Mouse (Mus musculus) midbrain, postnatal 0 days (tissue): ENCODE results near the gene Xrcc5. TPM values are rescaled to one million over a fixed set of nuclear protein-coding genes. Genes with fewer than 3 reads are reported as not detected.

Experiments used
- ATAC-seq: fragments of 200-750 bp; cut with Nextera tagmentation; 2 replicates; pipeline ENCODE4 v1.8.0; 2017; ENCODE audit warnings: moderate number of reproducible peaks, mild to moderate bottlenecking, moderate TSS enrichment, moderate library complexity; ENCODE audit not compliant: low FRiP score
- DNase-seq: peaks from one replicate; pipeline ENCODE4 v3.0.0-alpha.2; 2015; ENCODE audit warnings: low spot score
- H3K27ac ChIP-seq: fragments of 300-500 bp; sonication (generic); 2 replicates; pipeline ENCODE4 v1.5.1; 2014; ENCODE audit warnings: low read depth, mild to moderate bottlenecking, low read length, mixed read lengths
- H3K27me3 ChIP-seq: fragments of 300-500 bp; sonication (generic); 2 replicates; pipeline ENCODE4 v1.6.1; 2014; ENCODE audit warnings: low read length, control low read depth, mixed read lengths; ENCODE audit not compliant: insufficient read depth
- H3K36me3 ChIP-seq: fragments of 300-500 bp; sonication (generic); 2 replicates; pipeline ENCODE4 v1.6.1; 2014; ENCODE audit warnings: low read length, control low read depth, mixed read lengths; ENCODE audit not compliant: insufficient read depth
- H3K4me1 ChIP-seq: fragments of 300-500 bp; sonication (generic); 2 replicates; pipeline ENCODE4 v1.6.1; 2014; ENCODE audit warnings: mild to moderate bottlenecking, control low read depth, antibody characterized with exemption, low read length, mixed read lengths; ENCODE audit not compliant: insufficient read depth
- H3K4me2 ChIP-seq: fragments of 300-500 bp; sonication (generic); 2 replicates; pipeline ENCODE4 v1.6.1; 2014; ENCODE audit warnings: low read depth, mild to moderate bottlenecking, low read length, mixed read lengths; ENCODE audit not compliant: poor library complexity, severe bottlenecking
- H3K4me3 ChIP-seq: fragments of 300-500 bp; sonication (generic); 2 replicates; pipeline ENCODE4 v1.5.1; 2014; ENCODE audit warnings: low read depth, mild to moderate bottlenecking, low read length, moderate library complexity
- H3K9ac ChIP-seq: fragments of 300-500 bp; sonication (generic); replicated peaks from 2 replicates; pipeline ENCODE4 v1.6.1; 2014; ENCODE audit warnings: mild to moderate bottlenecking, low read length, moderate library complexity, mixed read lengths; ENCODE audit not compliant: poor library complexity, severe bottlenecking
- H3K9me3 ChIP-seq: fragments of 300-500 bp; sonication (generic); 2 replicates; pipeline ENCODE4 v1.6.1; 2016; ENCODE audit warnings: low read length, control low read depth
- CTCF ChIP-seq: IDR thresholded peaks from 2 replicates; pipeline ENCODE4 v1.5.1; 2016; ENCODE audit warnings: antibody characterized with exemption, mild to moderate bottlenecking
- whole genome bisulfite sequencing: fragments of 180-500 bp; shearing (Covaris S2); extraction: QIAGEN DNeasy Blood & Tissue Kit; methylation state at CpG from one replicate; pipeline ENCODE4 v1.1.7; 2014; 5-methylcytosine and 5-hydroxymethylcytosine counted together
- polyA plus RNA-seq: library from polyadenylated mRNA; unstranded; fragments of >200 nt; fragmentation: Nextera tagmentation; extraction: Ambion mirVana; gene quantifications from 2 replicates; pipeline ENCODE4 v1.2.1, GENCODE M21; 2015
- total RNA-seq: library from RNA; depleted of rRNA; stranded (reverse); fragments of >200 nt; gene quantifications from 2 replicates; pipeline ENCODE4 v1.2.3, GENCODE M21; 2014

Gene Xrcc5
- total and polyA plus RNA-seq, 2 experiments from 2014 or later = 8.3 to 11.1 TPM

DNA sequence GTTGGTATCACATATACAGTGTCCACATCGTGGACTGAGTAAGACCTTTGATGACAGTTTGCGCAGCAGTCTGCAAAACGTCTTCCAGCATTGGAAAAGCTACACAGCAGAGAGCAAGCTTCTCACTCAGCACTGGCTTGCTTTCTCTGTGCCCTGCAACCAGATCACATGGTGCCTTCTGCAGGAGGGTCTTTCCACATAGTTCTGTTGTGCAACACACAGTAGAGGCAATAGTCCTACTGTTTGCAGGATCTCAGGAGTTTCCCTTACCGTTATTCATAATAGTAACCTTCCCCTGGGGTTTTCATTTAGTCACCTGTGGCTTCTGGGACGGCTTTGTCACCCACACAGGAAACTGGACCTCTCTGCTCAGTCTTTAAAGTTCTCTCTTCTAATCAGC, 13.5 kb downstream of the Xrcc5 start:
- Histone ChIP-seq H3K9ac (no peak overlapping the region), H3K4me2 (no peak overlapping the region), H3K4me1 (no peaks in the 10 kb centered on the region), H3K9me3 (no peaks in the 10 kb centered on the region), H3K27me3 (no peaks in the 10 kb centered on the region), H3K36me3 (no peaks in the 10 kb centered on the region), H3K27ac (no peak overlapping the region), H3K4me3 (no peak overlapping the region)
- 91% methylated on average over 5 of the region's 5 CpGs for WGBS
- ATAC-seq = no peak
- TF ChIP-seq CTCF = no peak
- DNase-seq = no peak

DNA sequence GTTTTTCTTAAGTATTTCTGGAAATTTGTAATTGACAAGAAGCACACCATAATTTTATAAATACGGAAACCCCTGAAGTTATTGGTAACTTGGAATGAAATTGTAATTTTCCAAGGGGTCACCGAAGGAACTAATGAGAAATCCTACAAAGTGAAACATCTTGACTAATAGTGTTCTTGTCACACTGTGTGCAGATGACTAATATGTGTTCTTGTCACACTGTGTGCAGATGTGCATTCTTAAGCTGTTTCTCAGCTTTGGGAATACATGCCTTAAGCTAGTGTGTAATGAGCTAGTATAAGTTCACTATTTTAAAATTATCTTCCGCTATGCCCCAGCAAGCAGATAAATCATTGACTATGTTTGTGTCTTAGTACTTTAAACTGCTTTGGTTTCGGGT, 16.0 kb downstream of the Xrcc5 start:
- no peak for DNase-seq
- no peak for ATAC-seq
- Histone ChIP-seq H3K27ac (no peak overlapping the region), H3K36me3 (peaks cover 8% of the 10 kb centered on the region; the same call in 1 of the 2 replicates), H3K4me3 (no peak overlapping the region), H3K27me3 (no peaks in the 10 kb centered on the region), H3K4me1 (no peaks in the 10 kb centered on the region), H3K4me2 (no peak overlapping the region), H3K9ac (no peak overlapping the region), H3K9me3 (no peaks in the 10 kb centered on the region)
- 95% methylated on average over 4 of the region's 4 CpGs for WGBS
- no peak for TF ChIP-seq CTCF

DNA sequence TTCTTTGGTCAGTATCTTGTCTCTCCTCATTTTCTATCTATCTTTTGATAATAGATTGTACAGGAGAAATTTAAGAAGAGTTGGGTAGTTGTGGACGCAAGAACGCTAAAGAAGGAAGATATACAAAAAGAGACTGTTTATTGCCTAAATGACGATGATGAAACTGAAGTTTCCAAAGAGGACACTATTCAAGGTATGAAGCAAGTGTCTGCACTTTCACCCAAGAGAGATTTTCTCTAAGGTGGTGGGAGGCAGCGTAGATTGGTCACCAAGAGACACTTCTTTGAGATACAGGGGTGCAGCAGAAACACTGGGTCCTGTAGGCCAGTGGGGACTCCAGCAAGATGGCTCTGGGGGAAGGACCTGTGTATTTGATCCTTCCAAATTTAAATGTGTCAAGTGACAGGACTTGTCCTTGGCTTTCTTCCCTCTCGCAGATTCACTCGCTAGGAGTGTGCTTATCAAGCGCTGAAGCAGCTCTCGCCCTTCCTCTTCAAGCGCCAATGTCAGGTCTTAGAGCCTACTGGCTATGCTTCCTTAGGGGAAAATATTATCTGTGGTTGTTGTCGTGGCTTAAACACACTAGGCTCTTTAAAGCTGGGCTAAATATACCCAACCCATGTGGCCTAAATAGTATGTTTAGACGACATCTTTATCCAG, 19.1 kb downstream of the Xrcc5 start:
- Histone ChIP-seq H3K27me3 (no peaks in the 10 kb centered on the region), H3K4me3 (no peak overlapping the region), H3K36me3 (peaks cover 8% of the 10 kb centered on the region; the same call in 1 of the 2 replicates), H3K4me2 (no peak overlapping the region), H3K27ac (no peak overlapping the region), H3K9me3 (no peaks in the 10 kb centered on the region), H3K9ac (no peak overlapping the region), H3K4me1 (no peaks in the 10 kb centered on the region)
- TF ChIP-seq CTCF = no peak
- whole genome bisulfite sequencing = 93% methylated on average over 11 of the region's 11 CpGs
- no peak for ATAC-seq
- DNase-seq = no peak

DNA sequence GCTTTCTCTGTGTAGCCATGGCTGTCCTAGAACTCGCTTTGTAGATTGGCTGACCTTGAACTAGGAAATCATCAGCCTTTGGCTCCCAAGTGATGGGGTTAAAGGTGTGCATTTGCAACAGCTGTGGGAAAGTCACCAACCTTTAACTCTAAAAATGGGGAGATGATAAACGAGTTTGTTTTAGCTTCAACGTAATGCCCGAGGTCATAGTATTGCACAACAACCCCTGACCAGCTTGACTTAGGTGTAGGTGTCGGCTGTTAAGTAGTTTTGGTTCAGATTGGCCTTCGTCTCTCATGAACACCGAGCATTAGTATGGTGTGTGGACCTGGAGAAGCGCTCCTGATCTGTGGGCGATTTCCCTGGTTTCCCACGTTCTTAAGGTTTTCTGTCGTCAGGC, 27.6 kb downstream of the Xrcc5 start:
- WGBS = 95% methylated on average over 11 of the region's 11 CpGs

DNA sequence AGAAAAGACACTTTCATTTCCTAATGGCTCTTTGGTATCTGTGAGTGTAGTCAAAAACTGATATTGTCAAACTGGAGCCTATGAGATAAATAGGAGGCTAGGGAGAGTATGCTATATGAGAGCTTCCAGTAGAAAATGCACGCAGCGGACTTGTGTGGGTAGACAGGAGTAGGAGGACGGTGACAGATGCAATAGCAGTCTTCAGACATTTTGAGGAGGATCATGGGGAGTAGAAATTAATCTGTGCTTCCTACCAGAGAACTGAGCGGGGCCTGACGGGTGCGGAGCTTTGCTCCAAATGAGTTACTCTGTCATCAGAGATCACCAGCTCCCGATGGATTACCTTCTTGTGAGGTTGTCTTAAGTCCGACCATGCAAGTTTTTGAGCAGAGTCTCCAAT, 29.6 kb downstream of the Xrcc5 start:
- H3K4me3 ChIP-seq = no peak overlapping the region
- DNase-seq = no peak
- H3K27me3 ChIP-seq = no peaks in the 10 kb centered on the region
- no peaks in the 10 kb centered on the region for H3K4me1 ChIP-seq
- no peak overlapping the region for H3K27ac ChIP-seq
- peaks cover 12% of the 10 kb centered on the region; the same call in 1 of the 2 replicates for H3K36me3 ChIP-seq
- no peak overlapping the region for H3K9ac ChIP-seq
- WGBS = 93% methylated on average over 8 of the region's 8 CpGs
- no peak for ATAC-seq
- TF ChIP-seq CTCF = no peak
- no peak overlapping the region for H3K4me2 ChIP-seq
- no peaks in the 10 kb centered on the region for H3K9me3 ChIP-seq

More for the DNA sequence above, 27.6 kb downstream of the Xrcc5 start:
- no peaks in the 10 kb centered on the region for H3K9me3 ChIP-seq
- H3K4me3 ChIP-seq = no peak overlapping the region
- H3K4me1 ChIP-seq = no peaks in the 10 kb centered on the region
- ATAC-seq (no peak), DNase-seq (no peak)
- no peak overlapping the region for H3K9ac ChIP-seq
- no peaks in the 10 kb centered on the region for H3K27me3 ChIP-seq
- no peak for TF ChIP-seq CTCF
- H3K4me2 ChIP-seq = no peak overlapping the region
- H3K36me3 ChIP-seq = peaks cover 6% of the 10 kb centered on the region; the same call in 1 of the 2 replicates
- H3K27ac ChIP-seq = no peak overlapping the region

DNA sequence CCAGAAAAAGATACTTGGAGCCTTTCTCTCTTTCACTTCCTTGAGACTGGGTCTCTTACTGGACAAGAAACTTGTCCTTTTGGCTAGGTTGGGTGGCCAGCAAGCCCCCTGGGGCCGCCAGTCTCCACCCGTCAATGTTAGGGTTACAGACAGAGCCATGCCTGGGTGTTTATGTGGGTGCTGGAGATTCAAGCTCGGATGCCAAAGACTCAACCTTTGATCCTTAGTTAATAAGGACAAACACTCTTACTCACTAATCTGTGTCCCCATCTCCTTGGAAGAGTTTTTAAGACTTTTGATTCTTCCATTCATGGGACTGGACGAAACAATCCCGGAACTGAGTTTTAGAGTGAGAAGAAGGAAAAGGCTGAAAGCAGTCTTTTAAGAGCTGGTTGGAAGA, 31.1 kb downstream of the Xrcc5 start:
- no peak for TF ChIP-seq CTCF
- ATAC-seq = no peak
- Histone ChIP-seq H3K27ac (no peak overlapping the region), H3K9ac (no peak overlapping the region), H3K36me3 (peaks cover 12% of the 10 kb centered on the region; the same call in 1 of the 2 replicates), H3K4me3 (no peak overlapping the region), H3K4me2 (no peak overlapping the region), H3K4me1 (no peaks in the 10 kb centered on the region), H3K9me3 (no peaks in the 10 kb centered on the region), H3K27me3 (no peaks in the 10 kb centered on the region)
- WGBS = 93% methylated on average over 5 of the region's 5 CpGs
- no peak for DNase-seq
